ENCODE assay signal across 22 mouse cellular contexts in the genomic region with DNA sequence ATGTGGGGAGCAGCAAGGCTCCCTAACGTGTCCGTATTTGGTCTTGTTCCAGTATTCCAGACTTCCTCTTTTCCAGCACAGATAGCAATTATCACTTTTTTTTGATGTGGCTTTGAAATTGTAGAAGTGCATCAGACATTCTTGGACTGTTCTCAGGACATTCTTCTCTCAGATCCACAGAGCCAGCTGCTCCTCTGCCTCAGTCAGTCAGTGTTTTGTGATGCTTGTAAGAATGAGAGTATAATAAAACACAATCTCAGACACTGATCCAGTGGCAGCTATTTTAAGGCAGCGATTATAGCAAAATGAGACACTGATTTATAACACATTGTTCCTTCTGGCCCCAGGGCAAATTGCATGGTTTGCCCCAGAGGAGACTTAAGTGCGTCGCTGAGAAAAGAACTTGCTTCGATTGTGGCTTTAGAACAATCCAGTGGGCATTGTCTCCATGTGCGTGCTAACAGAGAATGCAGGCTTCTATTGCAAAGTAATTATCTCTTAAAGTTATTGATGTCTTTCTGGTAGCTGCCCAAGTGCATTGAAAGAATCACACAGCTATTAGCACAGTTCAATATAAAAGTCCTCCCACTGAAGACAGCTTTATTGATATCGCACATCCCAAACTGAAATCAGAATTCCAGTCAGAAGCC.
DNase-seq lines count a peak whose midpoint lies in the region; ATAC-seq and TF ChIP-seq lines count a peak whose summit lies in the region.
"Had no signal": no experiment of that assay in that cellular context is flagged by ENCODE, and none has a peak within 500 bp of the region (broad histone marks: within the 10 kb centered on the region; RNA-seq: fewer than 3 reads in every experiment).

No protein-coding gene starts in this region.

- H3K36me3 ChIP-seq in embryonic facial prominence, embryonic 14.5 days (ENCODE audit: control insufficient read depth, insufficient read depth, low read length): no peaks in the 10 kb centered on the region
- H3K36me3 ChIP-seq in embryonic facial prominence, embryonic 10.5 days (replicated peaks): no peaks in the 10 kb centered on the region
- H3K36me3 ChIP-seq in lung, postnatal 0 days (ENCODE audit: insufficient read depth, low read length): no peaks in the 10 kb centered on the region
- H3K36me3 ChIP-seq: heart, embryonic 10.5 days; limb, embryonic 15.5 days had no signal

- H3K27me3 ChIP-seq in embryonic facial prominence, embryonic 14.5 days (replicated peaks; ENCODE audit: control insufficient read depth, insufficient read depth, low read length): no peaks in the 10 kb centered on the region
- H3K27me3 ChIP-seq in embryonic facial prominence, embryonic 10.5 days (replicated peaks; ENCODE audit: low read depth, poor library complexity, severe bottlenecking): no peaks in the 10 kb centered on the region
- H3K27me3 ChIP-seq in lung, postnatal 0 days (replicated peaks; ENCODE audit: insufficient read depth, low read length): no peaks in the 10 kb centered on the region
- H3K27me3 ChIP-seq: forebrain, embryonic 13.5 days; limb, embryonic 15.5 days had no signal

- H3K4me2 ChIP-seq in embryonic facial prominence, embryonic 14.5 days (ENCODE audit: low read depth, low read length): no peak overlapping the region
- H3K4me2 ChIP-seq in lung, postnatal 0 days (replicated peaks; ENCODE audit: low read depth, low read length): no peak overlapping the region
- H3K4me2 ChIP-seq: forebrain, embryonic 13.5 days; limb, embryonic 15.5 days had no signal

- DNase-seq in embryonic facial prominence, embryonic 14.5 days (ENCODE audit: low spot score): peak; percentile 33
- DNase-seq in embryonic facial prominence, embryonic 10.5 days (ENCODE audit: low spot score): no peak
- peak; percentile 19 for DNase-seq in lung, postnatal 0 days (ENCODE audit: low spot score)
- DNase-seq in lung, postnatal 36 days: no peak
- DNase-seq in brain, adult 2 months (ENCODE audit: low read depth, low spot score): peak; percentile 18
- peak; percentile 41 for DNase-seq in mesoderm, embryonic 11.5 days (ENCODE audit: low read depth, low spot score)
- no peak for DNase-seq in cerebellum, postnatal 36 days
- no peak for DNase-seq in MN1 (ENCODE audit: low spot score)
- DNase-seq: adrenal gland, adult 8-10 months; cerebellum, adult 18-20 months; embryo, embryonic 11 days; gastrocnemius, postnatal 36 days; heart, postnatal 10 days; kidney, adult 8-10 months; kidney, postnatal 4 days; liver, postnatal 0 days; right cerebral cortex, postnatal 4 days; thymus, postnatal 25 days had no signal

- no peak for ATAC-seq in embryonic facial prominence, embryonic 14.5 days (ENCODE audit: low read depth)
- no peak for ATAC-seq in lung, postnatal 0 days
- ATAC-seq: forebrain, embryonic 13.5 days; inflammation-experienced regulatory T-cells, adult 6 months; liver, postnatal 0 days had no signal

- no peaks in the 10 kb centered on the region for H3K4me1 ChIP-seq in embryonic facial prominence, embryonic 14.5 days (ENCODE audit: control insufficient read depth, insufficient read depth, low read length)
- H3K4me1 ChIP-seq in embryonic facial prominence, embryonic 10.5 days: peaks cover 14% of the 10 kb centered on the region
- H3K4me1 ChIP-seq in lung, postnatal 0 days (ENCODE audit: insufficient read depth, low read depth, low read length): no peaks in the 10 kb centered on the region
- H3K4me1 ChIP-seq: forebrain, embryonic 13.5 days; heart, embryonic 10.5 days; limb, embryonic 15.5 days had no signal

- H3K27ac ChIP-seq in embryonic facial prominence, embryonic 14.5 days (replicated peaks; ENCODE audit: low read depth, low read length): no peak overlapping the region
- H3K27ac ChIP-seq in embryonic facial prominence, embryonic 10.5 days (replicated peaks): no peak overlapping the region
- H3K27ac ChIP-seq in lung, postnatal 0 days (ENCODE audit: low read length): no peak overlapping the region
- H3K27ac ChIP-seq: forebrain, embryonic 13.5 days; heart, embryonic 10.5 days; limb, embryonic 15.5 days had no signal

- TF ChIP-seq CTCF in lung, postnatal 0 days (IDR thresholded peaks at IDR 0.05): no peak

- no peak for TF ChIP-seq EP300 in lung, postnatal 0 days (IDR thresholded peaks at IDR 0.05)

- 46% methylated on average over 8 of the region's 8 CpGs for WGBS in embryonic facial prominence, embryonic 14.5 days
- 66% methylated on average over 8 of the region's 8 CpGs for WGBS in embryonic facial prominence, embryonic 10.5 days
- WGBS in lung, postnatal 0 days: 55% methylated on average over 8 of the region's 8 CpGs

- no peaks in the 10 kb centered on the region for H3K9me3 ChIP-seq in embryonic facial prominence, embryonic 14.5 days (ENCODE audit: control insufficient read depth, low read length)
- H3K9me3 ChIP-seq in embryonic facial prominence, embryonic 10.5 days: no peaks in the 10 kb centered on the region
- H3K9me3 ChIP-seq in lung, postnatal 0 days (ENCODE audit: low read length): no peaks in the 10 kb centered on the region
- H3K9me3 ChIP-seq: forebrain, embryonic 13.5 days; heart, embryonic 10.5 days; limb, embryonic 15.5 days had no signal

- H3K9ac ChIP-seq in embryonic facial prominence, embryonic 14.5 days (ENCODE audit: low read depth, low read length): no peak overlapping the region
- H3K9ac ChIP-seq in lung, postnatal 0 days (replicated peaks; ENCODE audit: low read depth): no peak overlapping the region
- H3K9ac ChIP-seq: forebrain, embryonic 13.5 days; limb, embryonic 15.5 days; liver, postnatal 0 days had no signal

- H3K4me3 ChIP-seq in embryonic facial prominence, embryonic 14.5 days (ENCODE audit: low read depth, low read length): no peak overlapping the region
- no peak overlapping the region for H3K4me3 ChIP-seq in embryonic facial prominence, embryonic 10.5 days
- no peak overlapping the region for H3K4me3 ChIP-seq in lung, postnatal 0 days (ENCODE audit: low read depth, low read length)
- H3K4me3 ChIP-seq: forebrain, embryonic 13.5 days; heart, embryonic 10.5 days; limb, embryonic 15.5 days had no signal

Comparison
In these comparisons a context has a peak if more than half of its experiments do, and no peak if none do; other contexts are left out.
1. DNase-seq: peak in embryonic facial prominence, embryonic 14.5 days (single experiment), lung, postnatal 0 days (single experiment), brain, adult 2 months (single experiment) and mesoderm, embryonic 11.5 days (single experiment); none in embryonic facial prominence, embryonic 10.5 days (single experiment), lung, postnatal 36 days (single experiment), cerebellum, postnatal 36 days (0 of 2) and MN1 (single experiment).